Mouse (Mus musculus) bone marrow, adult 2 months (tissue): ENCODE results near the gene Rbm4b.

ENCODE experiments used
- CTCF ChIP-seq: fragments of 200-500 bp; IDR thresholded peaks from 2 replicates; pipeline ENCODE4 v1.5.1; 2011; ENCODE audit warnings: low read length, control low read depth; ENCODE audit not compliant: control insufficient read depth, insufficient read depth
- POLR2A ChIP-seq: fragments of 200-500 bp; IDR thresholded peaks from 2 replicates; pipeline ENCODE4 v1.6.1; 2011; ENCODE audit warnings: low read depth, mild to moderate bottlenecking, control low read depth, low read length, borderline replicate concordance; ENCODE audit not compliant: control insufficient read depth

DNA sequence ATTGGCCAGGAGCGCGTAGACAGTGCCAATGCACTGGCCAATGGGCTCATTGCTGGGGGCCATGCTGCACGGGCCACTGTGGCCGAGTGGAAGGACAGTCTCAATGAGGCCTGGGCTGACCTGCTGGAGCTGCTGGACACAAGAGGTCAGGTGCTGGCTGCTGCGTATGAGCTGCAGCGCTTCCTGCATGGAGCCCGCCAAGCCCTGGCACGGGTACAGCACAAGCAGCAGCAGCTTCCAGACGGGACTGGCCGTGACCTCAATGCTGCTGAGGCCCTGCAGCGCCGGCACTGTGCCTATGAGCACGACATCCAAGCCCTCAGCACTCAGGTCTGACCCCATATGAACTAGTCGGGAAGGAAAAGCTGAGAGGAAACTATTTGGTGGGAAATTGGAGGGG, 9.7 kb upstream of the Rbm4b start:
- TF ChIP-seq POLR2A (no peak; the same call in 1 of the 2 replicates), CTCF (no peak)
